Mouse (Mus musculus) stomach, postnatal 0 days (tissue): Measurements from ENCODE around the gene Slc35e2.

ENCODE experiments used
- CTCF ChIP-seq: IDR thresholded peaks from 2 replicates; pipeline ENCODE4 v1.5.1; 2016; ENCODE audit warnings: antibody characterized with exemption, low read depth, mild to moderate bottlenecking, moderate library complexity
- EP300 ChIP-seq: optimal IDR thresholded peaks from 2 replicates; pipeline ENCODE3; 2016; ENCODE audit warnings: antibody characterized with exemption

DNA sequence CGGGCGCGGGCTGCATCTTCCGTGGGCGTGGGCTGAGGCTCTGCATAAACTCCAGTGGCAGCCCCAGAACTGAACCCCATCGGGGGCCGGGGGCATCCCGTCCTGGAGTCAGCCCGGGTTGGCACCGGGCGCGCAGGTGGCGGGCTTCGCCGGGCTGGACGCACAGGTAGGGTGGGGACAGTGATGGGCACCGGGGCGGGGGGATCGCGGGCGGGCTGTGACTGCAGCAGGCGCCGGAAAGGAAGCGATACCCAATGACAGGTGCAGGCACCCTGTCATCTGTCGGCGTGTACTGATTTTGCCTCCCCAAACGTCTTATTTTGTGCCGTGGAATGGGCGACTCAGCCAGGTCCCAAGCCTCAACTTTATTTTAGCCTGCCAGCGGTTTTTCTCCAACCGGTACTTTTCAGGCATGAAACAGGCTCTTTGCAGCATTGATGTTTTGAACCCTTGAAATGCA lies 811 bp downstream of the Slc35e2 start:
- TF ChIP-seq CTCF (no peak), EP300 (no peak)
